Mouse (Mus musculus): ENCODE data around the gene Fam57a.

GRCm38 (mm10) chr11:76243811-76244546 is 64.5 kb downstream of the Fam57a start:
- TF ChIP-seq GATA1 (IDR thresholded peaks at IDR 0.05; ENCODE audit: borderline replicate concordance, low read length) = no peak
- TF ChIP-seq FLI1 (IDR thresholded peaks at IDR 0.05; ENCODE audit: low read length) = no peak
